Mouse (Mus musculus) CH12.LX (cell line): Measurements from ENCODE around the gene AU018091. TPM values are rescaled to one million over a fixed set of nuclear protein-coding genes. Genes with fewer than 3 reads are reported as not detected.

ENCODE experiments used
- DNase-seq: peaks from one replicate; pipeline ENCODE4 v3.0.0-alpha.2; 2013; ENCODE audit errors: extremely low read depth
- H3K27ac ChIP-seq: 2 replicates; pipeline ENCODE4 v1.5.1; 2012; ENCODE audit warnings: low read depth, mild to moderate bottlenecking, control low read depth, moderate library complexity; ENCODE audit not compliant: insufficient read depth
- H3K27me3 ChIP-seq: replicated peaks from 2 replicates; pipeline ENCODE3; 2012; ENCODE audit warnings: inconsistent platforms
- H3K36me3 ChIP-seq, 2 experiments: replicated peaks in 1 of 2; 2 replicates each; pipeline versions ENCODE3 to v1.6.1; 2012; ENCODE audit warnings: inconsistent platforms in 1 of 2, low read length in 1 of 2, mild to moderate bottlenecking in 1 of 2, mixed read lengths in 1 of 2, moderate library complexity in 1 of 2; ENCODE audit not compliant: control insufficient read depth in 1 of 2, insufficient read depth in 1 of 2
- H3K4me1 ChIP-seq, 2 experiments: 2 replicates each; pipeline ENCODE4 v1.6.1; 2012; ENCODE audit warnings: inconsistent platforms in 1 of 2, moderate library complexity in 1 of 2; ENCODE audit not compliant: insufficient read depth in 2 of 2, control insufficient read depth in 1 of 2
- H3K4me2 ChIP-seq: 2 replicates; pipeline ENCODE4 v1.6.1; 2012; ENCODE audit warnings: low read depth, mild to moderate bottlenecking, control low read depth; ENCODE audit not compliant: poor library complexity, insufficient read depth, severe bottlenecking
- H3K4me3 ChIP-seq, 3 experiments: fragments of 150-350 bp in 1 of 3; sonication (generic) in 1 of 3; replicated peaks in 1 of 3; 2 replicates each; pipeline versions ENCODE3 to v1.5.1; 2011 to 2012; ENCODE audit warnings: low read depth in 2 of 3, low read length in 2 of 3, mild to moderate bottlenecking in 2 of 3, moderate library complexity in 2 of 3, control low read depth in 1 of 3, improper control_type of control experiment in 1 of 3, inconsistent platforms in 1 of 3, mixed read lengths in 1 of 3; ENCODE audit not compliant: poor library complexity in 1 of 3
- H3K79me2 ChIP-seq: replicated peaks from 2 replicates; pipeline ENCODE4 v1.6.1; 2012; ENCODE audit warnings: mild to moderate bottlenecking, moderate library complexity; ENCODE audit not compliant: control insufficient read depth, poor library complexity, insufficient read depth, severe bottlenecking; ENCODE audit errors: extremely low read depth
- H3K9ac ChIP-seq: 2 replicates; pipeline ENCODE4 v1.6.1; 2012; ENCODE audit warnings: low read depth, mild to moderate bottlenecking, control low read depth, moderate library complexity; ENCODE audit not compliant: insufficient read depth
- H3K9me3 ChIP-seq: replicated peaks from 2 replicates; pipeline ENCODE3; 2012; ENCODE audit warnings: low read length, inconsistent platforms, mixed read lengths
- BHLHE40 ChIP-seq: IDR thresholded peaks from 2 replicates; pipeline ENCODE4 v1.6.1; 2011; ENCODE audit warnings: mild to moderate bottlenecking, low read depth, low read length, improper control_type of control experiment
- CHD1 ChIP-seq: IDR thresholded peaks from 2 replicates; pipeline ENCODE4 v1.6.1; 2012; ENCODE audit warnings: low read depth, low read length, improper control_type of control experiment, inconsistent platforms
- CHD2 ChIP-seq: IDR thresholded peaks from 2 replicates; pipeline ENCODE4 v1.6.1; 2011; ENCODE audit warnings: low read length, improper control_type of control experiment
- E2F4 ChIP-seq: IDR thresholded peaks from 2 replicates; pipeline ENCODE4 v1.6.1; 2011; ENCODE audit warnings: low read depth, low read length, improper control_type of control experiment; ENCODE audit not compliant: insufficient replicate concordance
- ELF1 ChIP-seq: IDR thresholded peaks from 2 replicates; pipeline ENCODE4 v1.6.1; 2014; ENCODE audit warnings: low read depth, mild to moderate bottlenecking, inconsistent platforms, low read length, improper control_type of control experiment
- GABPA ChIP-seq: IDR thresholded peaks from 2 replicates; pipeline ENCODE4 v1.6.1; 2012; ENCODE audit warnings: low read depth, low read length, improper control_type of control experiment, inconsistent platforms; ENCODE audit not compliant: insufficient replicate concordance
- HCFC1 ChIP-seq: IDR thresholded peaks from 2 replicates; pipeline ENCODE4 v1.6.1; 2012; ENCODE audit warnings: low read depth, mild to moderate bottlenecking, inconsistent platforms, low read length, improper control_type of control experiment
- JUN ChIP-seq: IDR thresholded peaks from 2 replicates; pipeline ENCODE4 v1.6.1; 2011; ENCODE audit warnings: low read depth, mild to moderate bottlenecking, low read length, improper control_type of control experiment, moderate library complexity; ENCODE audit not compliant: insufficient read depth
- KAT2A ChIP-seq: IDR thresholded peaks from 2 replicates; pipeline ENCODE4 v1.6.1; 2012; ENCODE audit warnings: low read length, improper control_type of control experiment, inconsistent platforms; ENCODE audit not compliant: insufficient replicate concordance
- MAX ChIP-seq: IDR thresholded peaks from 2 replicates; pipeline ENCODE4 v1.6.1; 2011; ENCODE audit warnings: low read length, improper control_type of control experiment
- MAZ ChIP-seq: IDR thresholded peaks from 2 replicates; pipeline ENCODE4 v1.6.1; 2012; ENCODE audit warnings: low read depth, mild to moderate bottlenecking, inconsistent platforms, low read length, improper control_type of control experiment, moderate library complexity
- MEF2A ChIP-seq: IDR thresholded peaks from 2 replicates; pipeline ENCODE4 v1.6.1; 2014; ENCODE audit warnings: low read depth, mild to moderate bottlenecking, inconsistent platforms, low read length, improper control_type of control experiment, borderline replicate concordance
- MYC ChIP-seq: IDR thresholded peaks from 2 replicates; pipeline ENCODE4 v1.6.1; 2011; ENCODE audit warnings: low read depth, mild to moderate bottlenecking, improper control_type of control experiment, low read length
- SIN3A ChIP-seq: IDR thresholded peaks from 2 replicates; pipeline ENCODE4 v1.6.1; 2012; ENCODE audit warnings: low read length, improper control_type of control experiment, inconsistent platforms
- SMC3 ChIP-seq: IDR thresholded peaks from 2 replicates; pipeline ENCODE4 v1.6.1; 2011; ENCODE audit warnings: low read depth, low read length, improper control_type of control experiment
- TBP ChIP-seq: conservative IDR thresholded peaks from 2 replicates; pipeline ENCODE4 v1.6.1; 2011; ENCODE audit warnings: low read depth, low read length, improper control_type of control experiment
- USF2 ChIP-seq: conservative IDR thresholded peaks from 2 replicates; pipeline ENCODE4 v1.6.1; 2011; ENCODE audit warnings: low read depth, low read length, improper control_type of control experiment
- ZKSCAN1 ChIP-seq: IDR thresholded peaks from 2 replicates; pipeline ENCODE4 v1.6.1; 2012; ENCODE audit warnings: low read depth, inconsistent platforms, low read length, improper control_type of control experiment, borderline replicate concordance
- dilution Hi-C: fragments of 300-500 bp; cut with MboI; formaldehyde crosslinking; loops from 2 replicates; pipeline ENCODE4 v1.14.3; 2020; ENCODE audit warnings: low sequenced_read_pairs; ENCODE audit not compliant: extremely low pct_unique_long_range_greater_than_20kb, extremely low pct_ligation_motif_present
- in situ Hi-C: fragments of 300-500 bp; cut with MboI; formaldehyde crosslinking; loops from 3 replicates; pipeline ENCODE4 v1.14.3; 2019; ENCODE audit warnings: low sequenced_read_pairs, low pct_ligation_motif_present, low pct_unique_long_range_greater_than_20kb, mixed read lengths
- polyA plus RNA-seq: library from polyadenylated mRNA; unstranded; fragments of >175 nt; gene quantifications from 2 replicates; pipeline ENCODE4 v1.2.1, GENCODE M21; 2012; ENCODE audit warnings: low read depth; ENCODE audit not compliant: insufficient read length
- total RNA-seq, 2 experiments: library from RNA; depleted of rRNA; stranded (reverse); fragments of 300-350 nt in 1 of 2; fragments of >200 nt in 1 of 2; gene quantifications; 2 replicates each; pipeline ENCODE4 v1.2.3; 2012 to 2014

AU018091 gene
- total and polyA plus RNA-seq, 3 experiments = 0.08 TPM; not detected in 2

DNA sequence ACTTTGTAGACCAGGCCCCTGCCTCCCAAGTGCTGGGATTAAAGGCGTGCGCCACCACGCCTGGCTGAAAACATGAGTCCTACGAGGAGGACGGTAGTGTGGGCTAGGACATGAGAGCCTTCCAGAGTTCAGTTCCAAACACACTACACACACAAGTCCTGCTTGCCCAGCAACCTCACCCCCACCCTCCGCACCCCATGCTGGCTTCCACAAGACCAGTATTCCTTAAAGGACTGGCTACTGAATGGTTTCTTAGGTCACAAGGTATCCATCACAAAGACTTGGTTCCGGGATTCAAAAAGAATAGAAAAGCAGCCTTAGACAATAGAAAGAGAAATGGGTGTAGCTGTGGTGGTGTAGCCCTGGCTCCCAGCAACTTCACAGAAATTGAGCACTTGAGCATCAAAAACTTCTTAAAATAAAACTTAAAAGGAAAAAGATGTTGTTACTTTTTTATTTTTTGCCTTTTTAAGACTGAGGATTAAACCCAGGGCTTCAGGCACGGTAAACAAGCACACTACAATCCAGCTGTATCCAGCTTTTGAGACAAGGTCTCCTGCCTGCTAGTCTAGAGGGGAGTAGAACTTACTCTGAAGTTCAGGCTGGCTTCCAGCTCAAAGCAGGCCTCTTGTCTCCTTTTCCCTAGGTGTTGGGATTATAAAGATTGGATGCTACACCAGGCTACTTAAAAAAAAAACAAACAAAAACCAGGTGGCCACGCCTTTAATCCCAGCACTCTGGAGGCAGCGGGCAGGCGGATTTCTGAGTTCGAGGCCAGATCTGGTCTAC, 43.2 kb upstream of the AU018091 start:
- no peak overlapping the region for H3K4me3 ChIP-seq
- H3K27me3 ChIP-seq = no peaks in the 10 kb centered on the region
- no peak overlapping the region for H3K9ac ChIP-seq
- in situ Hi-C loops (no loop called here), dilution Hi-C loops (no loop called here)
- H3K4me1 ChIP-seq = no peaks in the 10 kb centered on the region
- no peaks in the 10 kb centered on the region for H3K36me3 ChIP-seq
- no peaks in the 10 kb centered on the region for H3K9me3 ChIP-seq
- DNase-seq = no peak
- H3K4me2 ChIP-seq = no peak overlapping the region
- H3K79me2 ChIP-seq = no peaks in the 10 kb centered on the region
- no peak overlapping the region for H3K27ac ChIP-seq
- TF ChIP-seq ZKSCAN1 (no peak), E2F4 (no peak), MAX (no peak), MEF2A (no peak), CHD1 (no peak), MYC (no peak), GABPA (no peak), CHD2 (no peak), BHLHE40 (no peak)

DNA sequence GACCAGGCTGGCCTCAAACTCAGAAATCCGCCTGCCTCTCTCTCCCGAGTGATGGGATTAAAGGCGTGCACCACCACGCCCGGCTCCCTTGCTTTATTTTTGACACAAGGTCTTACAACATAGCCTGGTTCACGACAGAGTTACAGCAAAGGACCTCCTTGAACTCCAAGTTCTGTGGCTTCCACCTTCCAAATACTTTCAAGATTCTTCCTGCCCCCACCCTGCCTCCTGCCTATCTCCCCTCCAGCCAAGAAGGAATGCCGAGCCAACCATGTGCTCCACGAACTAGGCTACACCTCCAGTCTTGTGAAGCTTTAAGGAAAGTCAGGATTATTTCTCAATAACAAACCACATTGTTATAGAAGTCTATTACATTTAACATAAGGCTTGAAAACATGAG, 42.5 kb upstream of the AU018091 start:
- DNase-seq = no peak
- in situ Hi-C loops (no loop called here), dilution Hi-C loops (no loop called here)
- Histone ChIP-seq H3K36me3 (no peaks in the 10 kb centered on the region), H3K4me3 (no peak overlapping the region), H3K9ac (no peak overlapping the region), H3K27ac (no peak overlapping the region), H3K4me2 (no peak overlapping the region), H3K4me1 (no peaks in the 10 kb centered on the region), H3K9me3 (no peaks in the 10 kb centered on the region), H3K27me3 (no peaks in the 10 kb centered on the region), H3K79me2 (no peaks in the 10 kb centered on the region)
- TF ChIP-seq SIN3A (no peak), JUN (no peak), USF2 (no peak), HCFC1 (no peak), MAZ (no peak), KAT2A (no peak), ELF1 (no peak), TBP (no peak), E2F4 (no peak), MAX (no peak), SMC3 (no peak)
